Mouse (Mus musculus) thymus, postnatal 10 days (tissue): ENCODE measurements around the gene Ntn4.

ENCODE experiments used
- DNase-seq, 2 experiments: peaks; one replicate each; pipeline ENCODE4 v3.0.0; 2021; ENCODE audit warnings: low spot score in 2 of 2

The Ntn4 gene

GRCm38 (mm10) chr10:93641821-93642746 is 1.6 kb downstream of the Ntn4 start:
- no peak for DNase-seq

DNA sequence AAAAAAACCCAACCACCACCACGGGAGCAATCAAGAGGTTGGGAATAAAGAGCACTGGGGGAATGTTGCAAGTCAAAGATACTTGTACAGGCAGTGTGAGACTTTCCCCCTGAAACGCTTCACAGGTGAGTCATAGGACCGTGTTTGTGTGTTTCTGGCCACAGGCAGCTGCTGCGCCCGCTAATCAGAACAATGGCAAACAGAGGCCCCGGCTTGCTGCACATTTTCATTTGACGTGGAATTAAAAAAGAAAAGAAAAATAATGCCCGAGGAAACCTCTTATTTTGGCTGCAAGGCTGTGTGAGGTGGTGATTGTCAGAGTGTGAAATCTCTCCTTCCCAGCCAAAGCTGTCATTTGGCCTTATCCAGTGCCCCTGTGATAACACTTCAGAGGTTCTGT is 2.4 kb downstream of the Ntn4 start:
- DNase-seq, result no peak

DNA sequence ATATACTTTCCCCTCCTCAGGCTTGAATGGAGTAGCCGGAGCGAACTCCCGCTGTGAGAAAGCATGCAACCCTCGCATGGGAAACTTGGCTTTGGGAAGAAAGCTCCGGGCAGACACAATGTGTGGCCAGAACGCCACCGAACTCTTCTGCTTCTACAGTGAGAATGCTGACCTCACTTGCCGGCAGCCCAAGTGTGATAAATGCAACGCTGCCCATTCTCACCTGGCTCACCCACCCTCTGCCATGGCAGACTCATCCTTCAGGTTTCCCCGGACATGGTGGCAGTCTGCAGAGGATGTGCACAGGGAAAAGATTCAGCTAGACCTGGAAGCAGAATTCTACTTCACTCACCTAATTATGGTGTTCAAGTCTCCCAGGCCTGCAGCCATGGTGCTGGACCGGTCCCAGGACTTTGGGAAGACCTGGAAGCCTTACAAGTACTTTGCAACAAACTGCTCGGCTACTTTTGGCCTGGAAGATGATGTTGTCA is 4.0 kb downstream of the Ntn4 start:
- DNase-seq, result no peak

- DNase-seq, result no peak
Measured at GRCm38 (mm10) chr10:93647655-93648561, 7.4 kb downstream of the Ntn4 start.

- no peak for DNase-seq
Measured at GRCm38 (mm10) chr10:93648598-93649102, 8.2 kb downstream of the Ntn4 start.

GRCm38 (mm10) chr10:93649127-93649526 is 8.6 kb downstream of the Ntn4 start:
- DNase-seq, result no peak

DNA sequence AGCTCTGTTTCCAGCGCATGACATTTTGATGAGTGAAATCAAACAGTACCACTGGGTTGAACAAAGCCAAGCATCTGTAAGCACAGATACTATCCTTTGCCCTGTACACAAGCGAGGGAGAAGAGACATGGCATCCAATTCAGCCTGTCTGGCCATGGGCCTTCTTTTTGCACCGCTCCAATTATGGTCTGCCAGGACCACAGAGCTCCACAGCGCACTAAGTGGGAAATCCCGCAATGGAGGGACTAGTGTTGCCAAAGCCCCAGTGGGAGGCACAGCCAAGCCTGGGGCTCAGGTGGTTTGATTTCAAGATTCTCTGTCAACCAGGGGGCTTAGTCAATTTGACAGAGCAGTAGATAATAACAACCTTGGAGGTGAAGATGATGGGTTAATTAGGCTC is 9.1 kb downstream of the Ntn4 start:
- no peak for DNase-seq

- DNase-seq, result no peak
Measured at GRCm38 (mm10) chr10:93653322-93653721, 12.8 kb downstream of the Ntn4 start.

- no peak for DNase-seq
Measured at GRCm38 (mm10) chr10:93655428-93655827, 14.9 kb downstream of the Ntn4 start.

GRCm38 (mm10) chr10:93659792-93660191 is 19.3 kb downstream of the Ntn4 start:
- DNase-seq, result no peak

DNA sequence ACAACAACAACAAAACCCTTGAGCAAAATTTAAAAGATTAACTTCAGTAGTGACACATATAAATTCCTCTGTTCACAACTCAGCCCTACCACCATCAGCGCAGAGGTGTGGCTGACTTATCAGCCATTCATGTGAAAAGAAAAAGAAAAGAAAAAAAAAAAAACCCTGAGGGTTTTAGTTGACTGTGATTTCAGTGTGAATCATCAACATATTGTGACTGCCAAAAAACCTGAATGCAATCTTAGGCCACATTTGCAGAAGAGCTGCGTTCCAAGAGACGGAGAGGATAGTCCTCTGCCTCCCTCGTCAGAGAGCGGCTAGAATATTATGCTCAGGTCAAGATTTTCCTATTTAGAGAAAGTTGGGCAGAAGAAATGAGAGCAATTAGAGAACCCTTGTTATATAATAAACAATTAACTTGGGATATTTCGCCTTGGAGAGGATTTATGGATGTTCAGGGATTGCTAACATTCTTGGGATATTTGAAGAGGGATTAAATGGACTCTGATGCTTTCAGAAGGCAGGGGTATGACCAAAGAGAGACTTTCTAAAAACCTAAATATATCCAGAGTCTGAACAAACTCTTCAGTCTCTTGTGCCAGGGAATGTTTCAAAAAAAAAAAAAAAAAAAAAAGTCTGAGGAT is 21.0 kb downstream of the Ntn4 start:
- DNase-seq, result no peak

GRCm38 (mm10) chr10:93662018-93662417 is 21.5 kb downstream of the Ntn4 start:
- no peak for DNase-seq

- DNase-seq, result no peak
Measured at GRCm38 (mm10) chr10:93666222-93666621, 25.7 kb downstream of the Ntn4 start.

- no peak for DNase-seq
Measured at GRCm38 (mm10) chr10:93666996-93667395, 26.5 kb downstream of the Ntn4 start.

DNA sequence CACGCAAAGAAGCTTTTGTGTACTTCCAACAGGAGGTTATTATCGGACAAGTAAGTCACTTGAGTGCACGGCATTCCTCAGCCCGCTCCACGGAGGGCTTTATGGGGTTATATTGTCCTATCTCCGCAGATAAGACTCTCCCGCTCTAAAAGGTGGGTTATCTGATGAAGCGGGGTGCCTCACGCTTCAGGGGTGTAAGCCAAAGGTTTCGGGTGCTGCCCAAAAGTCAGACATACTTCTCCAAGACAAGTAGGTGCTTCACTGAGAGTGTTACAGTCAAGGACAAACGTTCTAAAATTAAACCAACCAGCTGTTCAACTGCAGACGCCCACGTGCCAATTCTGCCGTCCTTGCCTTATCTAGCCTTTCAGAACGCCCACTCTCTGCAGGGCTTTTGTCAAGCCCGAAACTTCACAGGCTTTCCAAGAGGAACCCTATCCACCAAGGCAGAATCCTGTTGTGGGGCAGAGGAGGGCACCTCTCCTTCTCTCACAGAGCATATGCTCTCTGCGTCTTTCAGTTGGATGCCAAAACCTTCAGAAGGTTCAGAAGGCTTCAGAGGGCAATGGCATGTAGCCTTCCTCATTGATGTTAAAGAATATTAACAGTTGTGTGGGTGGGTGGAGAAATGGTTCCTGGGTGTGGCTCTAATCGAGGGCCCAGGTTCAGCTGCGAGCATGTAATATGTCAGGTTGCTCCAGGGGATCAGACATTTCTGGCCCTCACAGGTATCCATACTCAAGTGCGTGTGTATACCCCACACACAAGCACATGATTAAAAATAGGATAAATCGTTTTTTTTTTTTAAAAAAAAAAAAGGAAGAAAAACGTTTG is 32.4 kb downstream of the Ntn4 start:
- DNase-seq, result no peak

DNA sequence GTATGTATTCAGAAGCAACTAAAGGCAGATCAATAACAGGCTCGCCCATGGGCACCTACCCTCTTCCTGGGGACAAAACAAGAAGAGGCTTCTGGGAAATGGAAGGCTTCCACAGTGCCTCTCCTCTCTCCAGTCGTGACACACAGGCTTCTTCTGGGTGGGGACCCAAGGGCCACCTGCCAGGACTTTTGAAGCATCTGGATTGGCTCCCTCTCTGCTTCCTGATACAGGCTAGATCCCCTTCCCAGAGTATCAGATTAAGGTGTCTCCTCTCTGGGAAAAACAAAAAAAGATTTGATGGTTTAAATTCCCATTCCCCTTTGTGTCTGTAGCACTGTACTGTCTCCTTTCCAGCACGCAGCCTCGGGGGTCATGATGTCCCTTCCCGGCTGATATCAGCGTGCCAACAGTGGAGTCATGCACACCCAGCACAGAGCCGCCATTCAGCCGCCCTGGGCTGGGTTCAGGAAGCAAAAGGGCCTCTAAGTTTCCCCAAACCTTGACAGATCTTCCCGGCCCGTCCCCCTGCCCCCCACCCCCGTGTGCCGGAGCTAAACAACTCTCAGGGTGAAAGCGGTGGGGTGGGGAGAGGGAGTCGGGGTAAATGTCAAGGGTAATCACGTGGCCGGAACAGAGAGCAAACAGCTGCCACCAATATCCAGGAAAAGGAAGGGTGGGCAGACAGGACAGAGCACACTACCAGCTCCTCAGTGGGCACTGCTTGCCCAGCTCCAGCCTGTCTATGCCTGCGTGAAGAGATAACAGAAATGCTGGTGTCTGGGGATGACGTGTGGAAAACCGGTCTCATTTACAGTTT is 38.9 kb downstream of the Ntn4 start:
- peak in 1 of 2 experiments; percentile 7 for DNase-seq

DNA sequence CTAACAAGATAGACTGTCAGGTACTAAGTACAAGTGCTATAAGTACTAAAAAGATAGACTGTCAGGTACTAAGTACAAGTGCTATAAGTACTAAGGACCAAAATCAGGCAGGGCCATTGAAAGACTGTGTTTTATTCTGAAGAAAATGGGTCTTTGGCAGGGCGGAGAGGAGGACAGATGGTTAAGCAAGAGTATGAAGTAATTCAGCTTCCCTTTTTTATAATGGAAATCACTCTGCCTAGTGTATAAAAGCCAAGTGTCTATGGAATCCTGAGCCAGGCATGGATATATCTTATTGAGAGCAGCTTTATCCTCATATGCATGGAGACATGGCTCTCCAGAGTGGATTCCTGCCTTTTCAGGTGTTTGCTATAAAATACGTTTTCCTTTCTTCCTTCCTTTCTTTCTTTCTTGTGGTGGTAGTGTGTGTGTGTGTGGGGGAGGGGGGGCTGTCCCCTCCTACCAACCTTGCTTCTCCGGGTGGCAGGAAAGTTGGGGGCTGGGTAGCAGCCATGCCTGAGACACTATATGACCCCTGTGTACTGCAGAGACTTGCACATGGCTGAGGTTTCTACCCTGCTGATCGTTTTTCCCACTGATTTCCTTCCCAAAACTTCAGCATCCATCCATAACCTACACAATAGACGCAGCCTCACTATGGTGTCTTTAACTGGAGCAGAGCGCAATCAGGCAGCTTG is 40.3 kb downstream of the Ntn4 start:
- no peak for DNase-seq

GRCm38 (mm10) chr10:93682185-93682747 is 41.8 kb downstream of the Ntn4 start:
- no peak for DNase-seq

DNA sequence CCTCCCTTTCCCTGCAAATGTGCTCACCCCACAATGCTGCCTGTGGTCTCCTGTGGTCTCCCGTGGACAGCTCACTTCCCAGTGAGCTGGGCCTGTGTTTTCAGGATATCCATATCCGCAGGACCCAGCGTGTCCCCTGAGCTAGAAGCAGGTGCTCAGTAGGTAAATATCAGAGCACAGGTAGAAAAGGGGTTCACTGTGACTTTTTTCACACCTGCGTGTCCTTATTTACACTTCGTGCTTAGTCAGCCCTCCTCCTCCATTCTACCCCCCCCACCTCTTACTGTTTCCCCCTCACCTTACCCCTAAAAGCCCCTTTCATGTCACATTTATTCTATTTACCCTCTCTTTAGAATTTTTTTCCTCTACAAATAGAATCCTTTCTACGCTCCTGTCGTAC is 42.7 kb downstream of the Ntn4 start:
- DNase-seq, result no peak
